Mouse (Mus musculus) layer of hippocampus, postnatal 14 days (tissue): ENCODE results near the gene Slc10a7. TPM values are rescaled to one million over a fixed set of nuclear protein-coding genes. Genes with fewer than 3 reads are reported as not detected.
"Not testable (repeated sequence)": the region's sequence is repeated elsewhere in the genome, so short reads cannot be mapped to it uniquely, and the experiment has no call there.

ENCODE experiments used
- DNase-seq, 2 experiments: peaks; one replicate each; pipeline ENCODE4 v3.0.0; 2021 to 2022; ENCODE audit warnings: low spot score in 2 of 2, mixed read lengths in 1 of 2
- total RNA-seq, 2 experiments: library from RNA; stranded (reverse); gene quantifications; 2 replicates each; pipeline ENCODE4 v1.2.3; 2021

Gene Slc10a7
- total RNA-seq, 2 experiments from 2014 or later = 6.6 to 6.9 TPM

DNA sequence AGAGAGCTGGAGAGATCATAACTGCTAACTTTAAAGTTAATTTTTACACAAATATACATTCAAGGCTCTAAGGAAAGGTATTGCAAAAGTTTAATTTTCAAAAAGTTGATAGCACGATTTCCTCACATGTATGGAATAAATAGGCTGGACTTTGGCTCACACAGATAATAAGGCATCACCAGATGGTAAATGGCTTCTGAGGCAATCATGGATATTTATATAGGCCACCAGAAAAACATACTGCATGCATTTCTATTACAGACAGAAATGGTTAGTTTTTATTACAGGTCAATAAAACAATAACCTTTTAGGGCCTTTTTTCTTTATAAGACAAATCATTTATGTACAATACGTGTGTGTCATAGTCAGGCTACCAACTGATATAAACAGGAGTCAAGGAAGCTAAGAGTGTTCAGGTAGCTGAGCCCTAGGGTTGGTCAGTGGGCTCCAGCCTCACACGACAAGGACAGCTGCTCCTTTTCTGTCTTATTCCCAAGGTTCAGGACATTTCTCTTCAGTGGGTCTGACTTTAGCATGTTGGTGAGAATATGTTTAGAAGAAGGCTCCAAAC lies 150.6 kb downstream of the Slc10a7 start:
- no peak for DNase-seq

DNA sequence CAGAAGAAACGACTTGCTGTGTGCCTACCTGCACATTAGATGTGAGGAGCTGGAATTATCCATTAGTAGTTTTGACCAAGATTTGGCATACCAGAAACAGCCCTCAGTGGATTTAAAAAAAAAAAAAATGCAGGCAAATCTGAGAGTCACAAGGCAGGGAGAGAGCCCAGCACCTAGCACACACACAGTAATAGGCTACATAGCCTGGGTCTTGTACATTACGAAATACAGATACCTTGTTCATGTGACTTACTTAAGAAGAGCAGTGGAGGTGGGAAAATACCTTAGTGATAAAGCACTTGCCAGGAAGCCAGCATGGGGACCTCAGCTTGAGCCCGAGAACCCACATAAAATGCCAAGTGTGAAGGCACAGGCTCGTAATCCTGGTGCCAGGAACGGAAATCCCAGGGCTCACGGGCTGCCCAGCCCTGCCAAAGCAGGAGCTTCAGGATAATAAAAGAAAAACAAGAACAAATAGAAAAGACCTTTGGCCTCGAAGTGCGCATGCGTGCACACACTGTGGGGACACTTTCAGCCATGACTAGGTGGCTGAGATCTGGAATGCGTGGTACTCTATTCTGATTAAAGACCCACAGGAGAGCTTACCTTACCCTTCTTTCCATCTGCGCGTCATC lies 155.3 kb downstream of the Slc10a7 start:
- DNase-seq = no peak

DNA sequence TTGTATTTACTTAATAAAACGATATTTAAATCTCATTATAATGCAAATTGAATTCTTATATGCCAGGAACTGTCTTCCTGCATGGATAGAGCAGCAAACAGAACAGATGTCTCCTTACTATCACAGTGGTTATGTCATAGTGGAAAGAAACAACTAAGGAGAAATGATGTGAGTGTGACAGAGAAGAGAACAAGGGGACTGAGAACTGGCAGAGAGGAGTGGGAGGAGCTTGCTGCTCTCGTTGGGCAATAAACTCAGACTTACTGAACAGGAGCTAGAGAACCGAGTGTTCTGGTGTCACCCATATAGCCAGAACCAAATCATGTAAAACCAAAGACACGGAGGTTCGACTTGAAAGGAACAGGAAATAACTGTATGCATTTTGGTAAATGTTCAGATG lies 158.3 kb downstream of the Slc10a7 start:
- no peak for DNase-seq

DNA sequence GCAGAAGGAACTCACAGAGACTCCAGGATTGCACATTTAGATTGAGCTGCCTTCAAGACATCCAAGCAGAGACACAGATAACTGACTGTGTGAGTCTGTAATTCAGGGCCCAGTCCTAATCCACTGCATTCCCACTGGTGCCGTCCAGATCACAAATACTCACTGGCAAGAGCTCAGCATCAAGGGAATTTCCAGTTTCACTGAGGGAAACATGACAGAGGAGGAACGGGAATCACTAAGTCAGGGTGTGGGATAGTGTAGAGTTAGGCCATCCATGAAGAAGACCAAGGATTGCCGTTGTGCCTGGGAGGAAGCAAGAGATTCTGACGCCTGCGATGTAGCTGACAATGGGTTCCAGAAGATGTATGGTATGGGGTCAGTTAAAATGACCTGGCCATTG lies 159.1 kb downstream of the Slc10a7 start:
- no peak for DNase-seq

DNA sequence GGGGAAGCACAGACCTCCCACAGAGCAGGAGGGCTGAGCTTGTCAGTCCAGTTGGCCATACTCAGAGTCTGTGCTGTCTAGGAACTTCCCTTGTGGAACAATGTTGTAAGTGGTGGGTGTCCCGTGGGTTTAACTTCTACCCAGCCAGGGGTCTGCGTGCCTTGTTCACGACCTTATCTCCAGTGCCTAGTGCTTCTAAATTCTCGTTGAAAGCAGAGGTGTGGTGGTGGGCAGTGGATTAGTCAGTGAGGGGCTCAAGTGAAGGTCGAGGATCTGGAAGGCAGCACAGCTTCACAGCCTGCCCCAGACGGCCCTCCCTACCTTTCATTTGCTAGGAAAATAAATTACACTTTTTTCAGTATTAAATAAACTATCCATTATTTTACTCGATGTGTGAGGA lies 161.1 kb downstream of the Slc10a7 start:
- DNase-seq = no peak

DNA sequence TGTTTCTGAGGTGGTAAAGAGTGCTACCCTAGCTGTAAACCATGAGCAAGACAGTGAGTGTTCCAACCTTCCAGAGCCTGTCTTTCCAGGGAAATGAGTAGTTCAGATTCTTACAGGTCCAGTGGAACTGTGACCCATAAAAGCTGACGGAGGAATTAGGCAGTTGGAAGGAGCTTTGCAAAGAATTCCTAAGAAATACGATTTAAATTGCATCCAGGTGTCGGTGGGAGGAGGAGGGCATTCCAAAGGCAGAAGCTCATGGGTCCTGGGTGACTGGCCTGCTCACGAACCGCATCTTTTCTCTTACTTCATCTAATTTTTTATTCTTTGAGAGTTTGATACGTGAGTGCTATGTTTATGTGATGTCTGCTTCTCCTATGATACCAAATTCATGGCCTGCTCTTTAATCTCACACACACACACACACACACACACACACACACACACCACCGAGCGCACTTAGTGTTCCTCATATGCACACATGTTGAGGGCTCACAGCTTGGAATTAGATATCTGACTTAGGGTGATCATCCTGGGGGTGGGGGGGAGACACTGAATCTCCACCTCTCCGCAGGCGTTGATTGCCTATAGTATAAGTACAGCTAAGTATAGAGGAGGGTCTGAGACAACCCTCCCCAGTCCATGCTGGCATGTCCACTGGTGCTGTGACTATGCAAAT lies 169.5 kb downstream of the Slc10a7 start:
- DNase-seq = no peak

DNA sequence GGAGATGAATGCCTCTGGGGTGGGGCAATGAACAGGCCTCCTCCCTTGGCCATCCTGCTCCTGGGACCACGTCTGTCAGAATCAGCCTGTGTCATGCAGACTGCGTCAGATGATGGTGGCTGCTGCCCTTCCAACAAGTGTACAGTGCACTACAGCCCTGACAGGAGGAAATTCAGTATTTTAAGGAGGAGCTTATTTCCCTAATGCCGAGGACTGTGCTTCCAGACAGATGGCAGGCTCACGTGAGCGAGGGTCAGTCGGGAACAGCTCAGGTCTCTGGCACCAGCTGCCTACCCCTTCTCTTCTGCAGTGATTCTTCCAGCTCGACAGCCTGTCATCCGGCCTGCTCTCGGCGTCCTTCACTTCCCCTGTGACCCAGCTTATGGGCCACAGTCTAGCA lies 181.6 kb downstream of the Slc10a7 start:
- no peak for DNase-seq

DNA sequence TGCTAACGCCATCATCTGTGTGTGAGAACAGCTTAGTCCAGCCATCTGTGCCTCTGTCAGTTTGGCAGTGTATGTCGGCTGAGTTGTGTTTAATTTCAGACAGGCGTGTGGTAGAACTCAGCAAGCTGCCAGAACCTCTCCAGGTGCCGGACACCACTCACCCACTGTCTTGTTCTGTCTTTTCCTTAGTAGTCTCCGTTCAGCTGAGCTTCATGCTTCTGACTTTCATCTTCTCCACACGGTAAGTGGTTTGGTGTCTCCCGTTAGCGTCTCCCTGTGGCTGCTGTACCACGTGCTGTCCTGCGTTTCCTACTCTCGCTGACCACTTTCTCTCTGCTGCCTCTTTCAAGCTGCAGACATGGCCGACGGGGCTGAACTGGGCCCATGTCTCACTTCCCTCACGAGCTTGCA lies 189.2 kb downstream of the Slc10a7 start:
- peak; percentile 31 to 54 for DNase-seq

DNA sequence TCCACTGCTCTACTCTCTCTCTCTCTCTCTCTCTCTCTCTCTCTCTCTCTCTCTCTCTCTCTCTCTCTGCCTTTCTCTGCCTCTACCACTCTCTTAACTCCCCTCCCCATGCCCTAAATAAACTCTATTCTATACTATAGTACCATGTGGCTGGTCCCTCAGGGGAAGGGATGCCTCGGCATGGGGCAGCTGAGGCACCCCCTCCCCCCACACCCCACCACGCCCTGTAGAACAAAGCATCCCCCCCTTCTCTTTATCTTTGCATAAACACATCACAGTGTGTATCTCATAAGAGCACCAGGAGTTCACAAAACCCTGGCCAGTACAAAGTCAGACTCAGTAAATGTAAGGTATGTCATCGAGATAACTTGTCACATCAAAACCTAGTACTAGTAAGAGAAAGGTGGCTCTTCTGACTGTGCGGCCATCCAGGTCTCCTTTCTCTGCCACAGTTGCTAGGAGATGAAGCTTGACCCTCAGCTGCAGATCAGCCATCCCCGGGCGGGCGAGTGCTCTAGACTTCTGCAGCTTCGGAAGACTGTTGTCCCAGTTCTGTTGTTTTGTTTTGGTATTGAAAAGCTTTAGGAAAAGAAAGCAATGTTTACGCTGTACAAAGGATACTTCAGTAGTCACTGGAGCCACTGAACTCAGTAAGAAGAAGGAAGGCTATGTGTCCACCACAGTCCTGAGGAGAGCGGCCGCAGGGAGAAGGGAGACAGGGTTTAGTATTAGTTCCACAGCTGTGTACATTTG lies 194.1 kb downstream of the Slc10a7 start:
- no peak for DNase-seq

DNA sequence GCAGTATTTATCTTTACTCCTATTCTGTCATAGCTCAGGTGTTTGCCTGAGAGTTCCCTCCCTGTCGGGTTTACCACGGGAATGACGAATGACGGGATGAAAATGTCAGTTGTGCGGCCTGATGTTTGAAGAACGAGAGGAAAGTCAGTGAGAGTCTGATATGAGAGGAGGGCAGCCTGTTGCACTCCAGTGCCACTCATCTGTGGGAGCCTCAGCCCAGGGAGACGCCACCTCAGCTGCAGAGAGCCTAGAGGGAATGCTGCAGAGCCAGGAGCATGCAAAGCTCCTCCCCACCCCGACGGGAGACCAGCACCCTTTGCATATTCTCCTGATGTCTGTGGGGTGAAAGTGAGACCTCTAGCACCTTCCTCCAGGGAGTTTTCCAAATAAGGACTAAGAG lies 196.8 kb downstream of the Slc10a7 start:
- DNase-seq = no peak

DNA sequence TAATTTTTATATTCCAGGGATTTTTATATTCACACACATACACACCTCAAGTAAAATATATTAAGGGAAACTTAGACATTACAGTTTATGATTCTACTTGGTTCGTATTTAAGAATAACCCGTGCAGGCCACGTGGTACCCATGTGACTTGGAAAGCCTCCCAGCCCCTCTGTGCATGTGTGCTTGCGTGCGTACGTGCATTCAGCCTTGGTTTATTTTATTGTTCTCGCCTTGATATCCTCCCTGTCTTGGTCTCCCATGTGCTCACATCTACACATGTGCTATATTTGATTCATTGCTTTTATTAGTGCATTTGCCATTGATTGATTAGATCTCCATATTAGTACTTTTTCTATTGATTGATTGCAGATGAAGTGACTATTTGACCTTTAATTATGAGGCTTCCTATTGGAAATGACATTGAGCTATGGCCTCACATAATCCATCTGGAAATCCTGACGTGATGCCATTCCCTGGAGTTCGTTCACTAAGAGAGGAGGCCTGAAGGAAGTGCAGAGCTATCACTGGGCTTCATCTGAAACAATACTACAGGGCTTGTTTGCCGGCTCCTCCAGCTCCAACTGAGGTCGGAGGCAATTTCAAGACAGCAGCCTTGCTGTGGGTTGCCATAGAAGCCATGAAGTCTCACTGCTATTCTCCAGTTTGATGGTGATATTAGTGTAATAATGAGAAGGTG lies 200.9 kb downstream of the Slc10a7 start:
- no peak for DNase-seq

DNA sequence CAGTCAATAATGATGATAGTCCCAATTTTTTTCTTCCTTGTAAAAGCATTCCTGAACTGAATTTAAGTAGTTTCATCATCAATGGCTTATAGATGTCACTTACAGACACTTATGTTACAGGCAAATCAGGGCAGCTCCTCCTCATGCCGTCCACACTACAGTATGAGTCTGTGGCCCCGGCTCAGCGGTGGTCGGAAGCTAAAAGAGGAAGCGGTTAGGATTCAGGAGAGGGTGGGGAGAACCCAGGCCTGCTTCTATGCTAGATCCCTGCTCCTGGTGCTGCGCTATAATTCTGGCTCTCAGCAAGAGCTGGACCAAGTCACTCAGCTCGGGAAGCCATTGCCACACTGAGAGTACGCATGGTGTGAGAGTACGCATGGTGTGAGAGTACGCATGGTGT lies 201.8 kb downstream of the Slc10a7 start:
- no peak for DNase-seq

DNA sequence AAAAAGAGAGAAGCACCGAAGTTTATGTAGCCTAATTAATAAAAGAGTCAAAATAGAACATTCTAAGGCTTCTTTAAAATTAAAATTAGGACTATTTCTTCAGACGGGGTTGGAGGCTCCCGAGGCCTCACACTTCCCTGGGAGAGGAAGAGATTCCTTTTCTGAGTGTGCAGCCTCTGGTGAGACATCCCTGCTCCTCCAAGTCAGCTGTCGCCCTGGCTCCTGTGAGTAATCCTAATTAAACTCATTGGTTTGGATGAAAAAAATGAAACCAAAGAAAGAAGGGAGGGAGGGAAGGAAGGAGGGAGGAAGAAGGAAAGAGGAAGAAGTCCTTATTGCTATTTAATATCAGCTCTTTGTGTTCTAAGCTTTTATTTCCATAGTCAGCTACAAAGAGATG lies 205.7 kb downstream of the Slc10a7 start:
- DNase-seq = no peak

DNA sequence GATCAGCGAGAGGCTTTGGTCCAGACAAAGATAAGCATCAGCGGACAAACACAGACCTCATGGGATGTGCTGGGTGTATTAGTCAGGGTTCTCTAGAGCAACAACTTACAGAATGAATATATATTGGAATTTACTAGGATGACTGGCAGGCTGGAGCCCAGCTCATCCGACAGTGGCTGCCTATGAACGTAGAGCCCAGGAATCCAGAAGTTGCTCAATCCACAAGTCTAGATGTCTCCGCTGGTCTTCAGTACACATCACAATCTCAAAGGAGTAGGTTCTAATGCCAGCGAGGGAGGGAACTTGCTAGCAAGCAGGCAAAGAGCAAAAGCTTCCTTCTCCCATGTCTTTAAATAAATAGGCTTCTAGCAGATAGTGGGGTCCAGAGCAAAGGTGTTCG lies 207.4 kb downstream of the Slc10a7 start:
- DNase-seq = no peak

DNA sequence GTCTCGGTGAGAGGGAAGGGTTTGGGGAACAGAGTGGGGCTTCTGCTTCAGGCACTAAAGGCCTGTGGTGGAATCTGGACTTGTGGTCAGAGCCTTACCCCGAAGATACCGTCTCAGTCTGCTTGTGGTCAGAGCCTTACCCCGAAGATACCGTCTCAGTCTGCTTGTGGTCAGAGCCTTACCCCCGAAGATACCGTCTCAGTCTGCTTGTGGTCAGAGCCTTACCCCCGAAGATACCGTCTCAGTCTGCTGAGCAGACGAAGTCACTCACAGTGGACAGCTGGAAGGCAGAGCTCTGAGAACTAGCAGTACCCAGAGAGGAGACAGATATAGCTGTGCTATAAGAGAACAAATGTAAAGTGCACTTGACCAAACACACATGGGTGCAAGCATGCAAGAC lies 208.0 kb downstream of the Slc10a7 start:
- not testable (repeated sequence) for DNase-seq

DNA sequence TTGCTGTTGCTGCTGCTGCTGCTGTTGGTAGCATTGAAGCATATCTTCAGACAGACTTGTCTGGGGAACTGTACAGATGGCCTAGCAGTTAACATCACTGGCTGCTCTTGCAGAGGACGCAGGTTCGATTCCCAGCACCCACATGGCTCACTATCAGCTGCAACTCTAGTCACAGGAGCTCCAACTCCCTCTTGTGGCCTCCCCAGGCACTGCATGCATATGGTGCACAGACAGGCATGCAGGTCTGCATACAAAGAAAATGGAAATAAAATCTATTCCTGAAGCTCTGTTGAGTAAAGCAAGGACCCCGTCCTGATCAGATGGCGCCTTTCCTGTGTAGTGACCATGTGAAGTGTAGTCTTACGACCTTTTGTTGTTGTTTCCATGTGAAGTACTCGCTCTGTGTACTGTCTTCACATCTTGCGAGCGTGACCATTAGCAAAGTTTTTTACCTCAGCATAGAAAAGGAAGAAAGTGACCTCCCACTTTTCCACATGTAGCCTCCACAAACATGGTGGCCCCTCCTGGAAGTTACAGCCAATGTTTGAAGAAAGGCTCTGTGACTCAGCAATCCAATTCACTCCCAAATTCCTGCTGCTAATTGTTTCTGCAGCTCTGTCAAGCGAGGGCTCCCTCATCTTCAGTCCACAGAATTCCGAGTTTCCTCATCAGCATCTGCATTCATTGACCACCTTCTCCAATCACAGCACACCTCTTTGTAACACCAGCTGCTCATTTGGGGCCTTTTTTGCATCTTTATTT lies 210.3 kb downstream of the Slc10a7 start:
- no peak for DNase-seq

DNA sequence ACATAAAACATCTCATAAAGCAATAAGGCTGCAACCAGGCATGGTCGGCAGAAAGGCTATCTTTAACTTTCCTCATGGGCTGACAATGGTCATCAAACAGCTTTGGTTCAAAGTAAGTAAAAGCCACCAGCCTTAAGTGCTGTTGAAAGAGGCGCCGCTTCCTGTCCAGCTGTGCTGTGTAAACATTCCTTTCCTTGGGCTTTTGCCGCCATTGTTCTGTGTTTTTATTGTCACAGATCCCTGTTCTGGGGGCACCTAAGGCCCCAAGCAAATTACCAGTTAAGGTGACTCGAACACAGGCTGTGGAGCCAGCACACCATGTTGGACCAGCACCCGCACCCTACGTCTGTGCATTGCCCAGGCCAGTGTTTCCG lies 210.9 kb downstream of the Slc10a7 start:
- DNase-seq = no peak

DNA sequence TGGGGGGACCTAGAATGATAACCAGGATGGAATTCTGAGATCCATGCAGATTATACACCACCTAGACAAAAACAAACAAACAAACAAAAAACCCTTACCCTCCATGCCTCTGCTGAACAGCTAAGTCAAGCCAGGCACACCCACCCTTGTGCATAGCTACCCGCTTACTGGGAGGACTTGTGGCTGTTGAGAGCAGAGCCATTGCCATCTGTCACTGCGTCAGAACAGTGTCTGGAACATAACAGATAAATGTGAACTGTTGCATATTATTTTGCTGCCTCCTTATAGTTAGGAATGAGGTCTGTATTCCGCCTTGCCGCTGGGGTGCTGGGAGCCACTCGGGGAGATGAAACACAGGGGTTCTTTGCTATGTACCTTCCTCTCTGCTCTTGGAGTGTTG lies 212.4 kb downstream of the Slc10a7 start:
- DNase-seq = peak in 1 of 2 experiments; percentile 34

DNA sequence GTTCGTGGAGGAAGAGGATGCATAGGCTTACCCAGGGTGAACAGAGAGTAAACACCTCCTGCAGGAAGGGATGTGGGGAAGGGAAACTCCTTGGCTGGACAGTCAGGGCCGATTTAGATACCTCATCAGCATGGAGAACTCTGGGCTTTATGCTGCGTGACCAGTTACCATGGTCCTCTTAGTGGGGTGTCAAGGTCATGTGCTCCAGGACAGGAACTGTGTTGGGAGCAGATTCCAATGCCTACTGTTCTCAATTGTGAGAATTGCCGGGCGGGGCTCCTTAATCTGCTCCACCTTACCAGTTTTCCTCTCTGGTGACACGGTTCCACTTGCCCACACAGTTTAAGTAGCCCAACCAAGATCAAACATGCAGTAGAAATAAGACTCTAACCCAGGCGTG lies 213.1 kb downstream of the Slc10a7 start:
- DNase-seq = no peak

DNA sequence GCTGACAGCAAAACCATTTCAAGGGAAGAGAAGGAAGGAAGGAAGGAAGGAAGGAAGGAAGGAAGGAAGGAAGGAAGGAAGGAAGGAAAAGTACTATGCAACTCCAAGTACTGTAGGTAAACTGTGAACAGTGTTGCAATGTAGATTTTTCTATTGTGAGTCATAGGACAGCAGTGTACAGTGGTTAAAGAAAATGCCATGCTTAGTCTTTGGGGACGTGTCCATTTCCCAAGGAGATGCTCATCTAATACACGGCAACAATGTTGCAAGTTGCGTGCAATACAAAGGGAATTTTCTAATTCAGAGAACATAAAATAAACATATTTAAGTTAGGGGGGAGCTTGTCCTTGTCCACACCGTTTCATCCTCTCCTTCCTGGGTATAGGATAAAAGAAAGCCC lies 215.7 kb downstream of the Slc10a7 start:
- no peak for DNase-seq

DNA sequence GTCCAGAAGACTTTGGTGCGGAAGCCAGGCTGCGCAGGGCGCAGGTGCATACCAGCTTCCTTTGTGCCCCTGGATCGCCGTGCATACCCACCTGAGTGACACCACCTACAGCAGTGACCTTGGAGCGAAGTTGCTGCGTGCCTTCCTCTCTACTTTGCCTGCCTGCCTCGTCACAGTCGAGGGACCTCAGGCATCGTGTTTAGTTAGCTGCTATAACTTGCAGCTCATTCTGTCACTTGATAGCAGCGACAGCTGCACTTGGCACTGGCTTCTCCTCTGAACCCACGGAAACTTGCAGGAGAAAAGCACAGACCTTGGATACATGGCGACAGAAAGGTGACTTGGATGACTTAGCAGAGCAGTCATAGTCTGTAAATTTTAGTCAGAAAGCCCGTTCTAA lies 219.1 kb downstream of the Slc10a7 start:
- no peak for DNase-seq
